Mouse (Mus musculus) intestine, embryonic 15.5 days (tissue): ENCODE measurements around the gene Mboat2. TPM values are rescaled to one million over a fixed set of nuclear protein-coding genes. Genes with fewer than 3 reads are reported as not detected.
A peak's percentile ranks its signal among the peaks of the same experiment; 100 is the strongest.

Source experiments
- ATAC-seq: fragments of 200-750 bp; cut with Nextera tagmentation; 2 replicates; pipeline ENCODE4 v1.8.0; 2017; ENCODE audit warnings: moderate TSS enrichment, moderate library complexity
- H3K27ac ChIP-seq: fragments of 300-500 bp; sonication (generic); 2 replicates; pipeline ENCODE4 v1.5.1; 2015; ENCODE audit warnings: mild to moderate bottlenecking, inconsistent platforms
- H3K27me3 ChIP-seq: fragments of 300-500 bp; sonication (generic); replicated peaks from 2 replicates; pipeline ENCODE4 v1.6.1; 2015; ENCODE audit warnings: inconsistent platforms
- H3K36me3 ChIP-seq: fragments of 300-500 bp; sonication (generic); 2 replicates; pipeline ENCODE4 v1.6.1; 2015; ENCODE audit warnings: inconsistent platforms
- H3K4me1 ChIP-seq: fragments of 300-500 bp; sonication (generic); replicated peaks from 2 replicates; pipeline ENCODE4 v1.6.1; 2015; ENCODE audit warnings: inconsistent platforms
- H3K4me2 ChIP-seq: fragments of 300-500 bp; sonication (generic); replicated peaks from 2 replicates; pipeline ENCODE4 v1.6.1; 2015; ENCODE audit warnings: mild to moderate bottlenecking, inconsistent platforms
- H3K4me3 ChIP-seq: fragments of 300-500 bp; sonication (generic); replicated peaks from 2 replicates; pipeline ENCODE4 v1.5.1; 2015; ENCODE audit warnings: inconsistent platforms
- H3K9ac ChIP-seq: fragments of 300-500 bp; sonication (generic); 2 replicates; pipeline ENCODE4 v1.6.1; 2015; ENCODE audit warnings: inconsistent platforms
- H3K9me3 ChIP-seq: fragments of 300-500 bp; sonication (generic); 2 replicates; pipeline ENCODE4 v1.6.1; 2016; ENCODE audit warnings: inconsistent platforms
- WGBS: fragments of 180-500 bp; shearing (Covaris S2); methylation state at CpG from one replicate; pipeline ENCODE4 v1.1.7; 2015; 5-methylcytosine and 5-hydroxymethylcytosine counted together
- polyA plus RNA-seq: library from polyadenylated mRNA; unstranded; fragments of >200 nt; fragmentation: Nextera tagmentation; extraction: Ambion mirVana; gene quantifications from 2 replicates; pipeline ENCODE4 v1.2.1, GENCODE M21; 2015

Gene Mboat2
- polyA plus RNA-seq, 1 experiment from 2014 or later: 26.1 TPM

- H3K9me3 ChIP-seq: no peaks in the 10 kb centered on the region
- no peaks in the 10 kb centered on the region for H3K27me3 ChIP-seq
- H3K4me2 ChIP-seq: no peak overlapping the region
- 82% methylated on average over 4 of the region's 4 CpGs for WGBS
- no peaks in the 10 kb centered on the region for H3K36me3 ChIP-seq
- H3K9ac ChIP-seq: no peak overlapping the region
- no peak overlapping the region for H3K4me3 ChIP-seq
- H3K4me1 ChIP-seq: 0 out of 2 replicates have a peak, but pooled peaks cover 7% of the 10 kb centered on the region
- no peak overlapping the region for H3K27ac ChIP-seq
- ATAC-seq: no peak
Observed at GRCm38 (mm10) chr12:24868694-24869093, 38.0 kb downstream of the Mboat2 start.

GRCm38 (mm10) chr12:24869231-24869630 lies 38.6 kb downstream of the Mboat2 start:
- ATAC-seq: no peak
- 75% methylated on average over 5 of the region's 5 CpGs for WGBS

GRCm38 (mm10) chr12:24870901-24871300 lies 40.2 kb downstream of the Mboat2 start:
- Histone ChIP-seq H3K9ac (no peak overlapping the region), H3K4me2 (no peak overlapping the region), H3K9me3 (no peaks in the 10 kb centered on the region), H3K27ac (no peak overlapping the region), H3K27me3 (no peaks in the 10 kb centered on the region), H3K4me3 (no peak overlapping the region), H3K36me3 (no peaks in the 10 kb centered on the region), H3K4me1 (0 out of 2 replicates have a peak, but pooled peaks cover 7% of the 10 kb centered on the region)
- WGBS: 56% methylated on average over 4 of the region's 4 CpGs
- ATAC-seq: no peak

More at GRCm38 (mm10) chr12:24869231-24869630, 38.6 kb downstream of the Mboat2 start:
- no peak overlapping the region for H3K4me2 ChIP-seq
- H3K4me3 ChIP-seq: no peak overlapping the region
- no peaks in the 10 kb centered on the region for H3K9me3 ChIP-seq
- no peak overlapping the region for H3K27ac ChIP-seq
- H3K27me3 ChIP-seq: no peaks in the 10 kb centered on the region
- H3K4me1 ChIP-seq: 0 out of 2 replicates have a peak, but pooled peaks cover 7% of the 10 kb centered on the region
- no peaks in the 10 kb centered on the region for H3K36me3 ChIP-seq
- no peak overlapping the region for H3K9ac ChIP-seq

- H3K9me3 ChIP-seq: no peaks in the 10 kb centered on the region
- no peaks in the 10 kb centered on the region for H3K36me3 ChIP-seq
- no peaks in the 10 kb centered on the region for H3K27me3 ChIP-seq
- no peak overlapping the region for H3K9ac ChIP-seq
- ATAC-seq: no peak
- H3K4me1 ChIP-seq: peaks cover 10% of the 10 kb centered on the region
- H3K4me3 ChIP-seq: no peak overlapping the region
- WGBS: 87% methylated on average over 8 of the region's 8 CpGs
- no peak overlapping the region for H3K4me2 ChIP-seq
- no peak overlapping the region for H3K27ac ChIP-seq
Observed at GRCm38 (mm10) chr12:24872264-24872663, 41.6 kb downstream of the Mboat2 start.

- Histone ChIP-seq H3K9me3 (no peaks in the 10 kb centered on the region), H3K4me3 (no peak overlapping the region), H3K27ac (no peak overlapping the region), H3K36me3 (no peaks in the 10 kb centered on the region), H3K4me2 (no peak overlapping the region), H3K27me3 (no peaks in the 10 kb centered on the region), H3K9ac (no peak overlapping the region), H3K4me1 (peaks cover 13% of the 10 kb centered on the region)
- ATAC-seq: no peak
- WGBS: 85% methylated on average over 10 of the region's 10 CpGs
Observed at GRCm38 (mm10) chr12:24872689-24873088, 42.0 kb downstream of the Mboat2 start.

GRCm38 (mm10) chr12:24875908-24876307 lies 45.2 kb downstream of the Mboat2 start:
- Histone ChIP-seq H3K9ac (no peak overlapping the region), H3K4me1 (peaks cover 13% of the 10 kb centered on the region), H3K27me3 (no peaks in the 10 kb centered on the region), H3K36me3 (no peaks in the 10 kb centered on the region), H3K27ac (no peak overlapping the region), H3K4me2 (no peak overlapping the region), H3K9me3 (no peaks in the 10 kb centered on the region), H3K4me3 (no peak overlapping the region)
- WGBS: 67% methylated on average over 1 of the region's 1 CpGs
- no peak for ATAC-seq

GRCm38 (mm10) chr12:24877231-24877630 lies 46.6 kb downstream of the Mboat2 start:
- 55% methylated on average over 7 of the region's 7 CpGs for WGBS
- H3K4me2 ChIP-seq: no peak overlapping the region

GRCm38 (mm10) chr12:24878090-24878489 lies 47.4 kb downstream of the Mboat2 start:
- ATAC-seq: no peak

More at GRCm38 (mm10) chr12:24877231-24877630, 46.6 kb downstream of the Mboat2 start:
- Histone ChIP-seq H3K9ac (no peak overlapping the region), H3K9me3 (no peaks in the 10 kb centered on the region), H3K27ac (peak overlapping the region; percentile 32; the same call in 1 of the 2 replicates), H3K27me3 (no peaks in the 10 kb centered on the region), H3K36me3 (no peaks in the 10 kb centered on the region), H3K4me3 (no peak overlapping the region), H3K4me1 (peaks cover 13% of the 10 kb centered on the region)
- 0 out of 2 replicates have a peak, but pooled peaks have one; percentile 17 for ATAC-seq

GRCm38 (mm10) chr12:24878735-24879362 lies 48.2 kb downstream of the Mboat2 start:
- peak; percentile 83 for ATAC-seq
- Histone ChIP-seq H3K36me3 (no peaks in the 10 kb centered on the region), H3K4me1 (peaks cover 13% of the 10 kb centered on the region), H3K4me3 (no peak overlapping the region), H3K27me3 (no peaks in the 10 kb centered on the region), H3K4me2 (no peak overlapping the region), H3K9me3 (no peaks in the 10 kb centered on the region), H3K27ac (no peak overlapping the region), H3K9ac (no peak overlapping the region)
- 52% methylated on average over 5 of the region's 5 CpGs for WGBS

More at GRCm38 (mm10) chr12:24878090-24878489, 47.4 kb downstream of the Mboat2 start:
- no peaks in the 10 kb centered on the region for H3K36me3 ChIP-seq
- 83% methylated on average over 6 of the region's 6 CpGs for WGBS
- no peak overlapping the region for H3K27ac ChIP-seq
- H3K9ac ChIP-seq: no peak overlapping the region
- H3K4me2 ChIP-seq: no peak overlapping the region
- no peaks in the 10 kb centered on the region for H3K9me3 ChIP-seq
- peaks cover 13% of the 10 kb centered on the region for H3K4me1 ChIP-seq
- H3K4me3 ChIP-seq: no peak overlapping the region
- H3K27me3 ChIP-seq: no peaks in the 10 kb centered on the region

- H3K4me1 ChIP-seq: peaks cover 13% of the 10 kb centered on the region
- H3K27me3 ChIP-seq: no peaks in the 10 kb centered on the region
- H3K36me3 ChIP-seq: no peaks in the 10 kb centered on the region
- no peak overlapping the region for H3K27ac ChIP-seq
- no peak overlapping the region for H3K4me3 ChIP-seq
- WGBS: 74% methylated on average over 10 of the region's 10 CpGs
- no peak overlapping the region for H3K4me2 ChIP-seq
- ATAC-seq: peak; percentile 54; the same call in 1 of the 2 replicates
- H3K9me3 ChIP-seq: no peaks in the 10 kb centered on the region
- no peak overlapping the region for H3K9ac ChIP-seq
Observed at GRCm38 (mm10) chr12:24879613-24880029, 48.9 kb downstream of the Mboat2 start.

GRCm38 (mm10) chr12:24883279-24883678 lies 52.6 kb downstream of the Mboat2 start:
- no peak for ATAC-seq
- Histone ChIP-seq H3K9me3 (no peaks in the 10 kb centered on the region), H3K4me1 (peaks cover 3% of the 10 kb centered on the region; the same call in 1 of the 2 replicates), H3K36me3 (no peaks in the 10 kb centered on the region), H3K27me3 (no peaks in the 10 kb centered on the region), H3K9ac (no peak overlapping the region), H3K4me2 (no peak overlapping the region), H3K4me3 (no peak overlapping the region), H3K27ac (no peak overlapping the region)
- WGBS: 85% methylated on average over 3 of the region's 3 CpGs

GRCm38 (mm10) chr12:24886800-24887199 lies 56.1 kb downstream of the Mboat2 start:
- H3K9ac ChIP-seq: no peak overlapping the region
- H3K9me3 ChIP-seq: no peaks in the 10 kb centered on the region

More at GRCm38 (mm10) chr12:24886800-24887199, 56.1 kb downstream of the Mboat2 start:
- Histone ChIP-seq H3K36me3 (no peaks in the 10 kb centered on the region), H3K4me1 (0 out of 2 replicates have a peak, but pooled peaks cover 5% of the 10 kb centered on the region), H3K4me2 (no peak overlapping the region), H3K4me3 (no peak overlapping the region), H3K27ac (no peak overlapping the region), H3K27me3 (no peaks in the 10 kb centered on the region)
- ATAC-seq: no peak
